In the genomic region with DNA sequence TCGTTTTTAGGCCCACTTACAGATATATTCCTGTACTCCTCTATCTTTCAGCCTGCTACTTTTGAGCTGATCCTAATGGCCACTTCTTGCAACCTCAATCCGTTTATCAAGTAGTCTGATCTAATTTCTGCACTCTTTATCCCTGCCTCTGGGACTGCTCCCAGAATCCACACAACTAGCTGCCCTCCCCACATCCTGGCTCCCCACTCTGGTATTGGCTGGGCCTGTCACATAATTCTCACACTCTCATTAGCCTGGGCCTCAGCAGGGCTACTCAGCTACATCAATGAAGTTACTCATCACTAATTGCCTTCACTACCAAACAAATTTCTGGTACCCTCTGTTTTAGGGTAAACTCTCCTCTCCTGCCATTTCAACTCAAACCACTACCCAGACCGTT, we compare ENCODE assay signal across 19 mouse cellular contexts. TPM values are rescaled to one million over a fixed set of nuclear protein-coding genes. Genes with fewer than 3 reads are reported as not detected.
A peak's percentile ranks its signal among the peaks of the same experiment; 100 is the strongest.
DNase-seq lines count a peak whose midpoint lies in the region; ATAC-seq and TF ChIP-seq lines count a peak whose summit lies in the region.
"Had no signal": no experiment of that assay in that cellular context is flagged by ENCODE, and none has a peak within 500 bp of the region (broad histone marks: within the 10 kb centered on the region; RNA-seq: fewer than 3 reads in every experiment).

No protein-coding gene starts in this region.

- ATAC-seq in frontal cortex, adult (ENCODE audit: low TSS enrichment) = peak; percentile 70
- ATAC-seq in hindbrain, embryonic 12.5 days (ENCODE audit: low FRiP score) = peak; percentile 72
- peak; percentile 75; the same call in 1 of the 2 replicates for ATAC-seq in midbrain, embryonic 16.5 days
- ATAC-seq in intestine, postnatal 0 days = no peak
- no peak for ATAC-seq in liver, embryonic 12.5 days

- H3K4me1 ChIP-seq in hindbrain, embryonic 12.5 days = peaks cover 13% of the 10 kb centered on the region
- peaks cover 6% of the 10 kb centered on the region; the same call in 1 of the 2 replicates for H3K4me1 ChIP-seq in midbrain, embryonic 16.5 days (ENCODE audit: control insufficient read depth, insufficient read depth, low read length)
- no peaks in the 10 kb centered on the region for H3K4me1 ChIP-seq in intestine, postnatal 0 days (replicated peaks; ENCODE audit: control insufficient read depth, insufficient read depth, low read length)
- no peaks in the 10 kb centered on the region for H3K4me1 ChIP-seq in liver, embryonic 12.5 days
- H3K4me1 ChIP-seq: liver, embryonic 15.5 days; stomach, embryonic 15.5 days had no signal

- no peak overlapping the region for H3K4me3 ChIP-seq in hindbrain, embryonic 12.5 days
- no peak overlapping the region for H3K4me3 ChIP-seq in midbrain, embryonic 16.5 days (ENCODE audit: low read depth, low read length)
- H3K4me3 ChIP-seq in intestine, postnatal 0 days (ENCODE audit: low read depth, low read length) = no peak overlapping the region
- no peak overlapping the region for H3K4me3 ChIP-seq in liver, embryonic 12.5 days
- H3K4me3 ChIP-seq: heart, embryonic 13.5 days; liver, embryonic 15.5 days; stomach, embryonic 15.5 days had no signal

- no peaks in the 10 kb centered on the region for H3K36me3 ChIP-seq in hindbrain, embryonic 12.5 days
- H3K36me3 ChIP-seq in midbrain, embryonic 16.5 days (ENCODE audit: control insufficient read depth, insufficient read depth, low read length) = no peaks in the 10 kb centered on the region
- H3K36me3 ChIP-seq in intestine, postnatal 0 days (ENCODE audit: control insufficient read depth, insufficient read depth) = no peaks in the 10 kb centered on the region
- H3K36me3 ChIP-seq in liver, embryonic 12.5 days = no peaks in the 10 kb centered on the region
- H3K36me3 ChIP-seq: heart, embryonic 13.5 days; liver, embryonic 15.5 days; stomach, embryonic 15.5 days had no signal

- H3K9ac ChIP-seq in hindbrain, embryonic 12.5 days = no peak overlapping the region
- no peak overlapping the region for H3K9ac ChIP-seq in midbrain, embryonic 16.5 days (ENCODE audit: low read depth, low read length)
- H3K9ac ChIP-seq in intestine, postnatal 0 days (ENCODE audit: low read depth, low read length) = no peak overlapping the region
- no peak overlapping the region for H3K9ac ChIP-seq in liver, embryonic 12.5 days
- H3K9ac ChIP-seq: heart, embryonic 13.5 days; liver, embryonic 15.5 days; stomach, embryonic 15.5 days had no signal

- TF ChIP-seq CTCF in intestine, postnatal 0 days (IDR thresholded peaks at IDR 0.05; ENCODE audit: low read depth) = no peak

- H3K9me3 ChIP-seq in hindbrain, embryonic 12.5 days (replicated peaks) = no peaks in the 10 kb centered on the region
- H3K9me3 ChIP-seq in midbrain, embryonic 16.5 days (replicated peaks; ENCODE audit: control insufficient read depth, low read length, poor library complexity, severe bottlenecking) = no peaks in the 10 kb centered on the region
- H3K9me3 ChIP-seq in intestine, postnatal 0 days (ENCODE audit: control insufficient read depth) = no peaks in the 10 kb centered on the region
- no peaks in the 10 kb centered on the region for H3K9me3 ChIP-seq in liver, embryonic 12.5 days (replicated peaks)
- H3K9me3 ChIP-seq: heart, embryonic 13.5 days; liver, embryonic 15.5 days; stomach, embryonic 15.5 days had no signal

- no peak overlapping the region for H3K4me2 ChIP-seq in hindbrain, embryonic 12.5 days (replicated peaks)
- no peak overlapping the region for H3K4me2 ChIP-seq in midbrain, embryonic 16.5 days (ENCODE audit: low read length)
- no peak overlapping the region for H3K4me2 ChIP-seq in intestine, postnatal 0 days (replicated peaks; ENCODE audit: low read depth)
- no peak overlapping the region for H3K4me2 ChIP-seq in liver, embryonic 12.5 days
- H3K4me2 ChIP-seq: heart, embryonic 13.5 days; liver, embryonic 15.5 days; stomach, embryonic 15.5 days had no signal

- H3K27ac ChIP-seq in hindbrain, embryonic 12.5 days = 0 out of 2 replicates have a peak overlapping the region, but pooled peaks have one; percentile 36
- H3K27ac ChIP-seq in midbrain, embryonic 16.5 days (ENCODE audit: low read length) = no peak overlapping the region
- H3K27ac ChIP-seq in intestine, postnatal 0 days (ENCODE audit: low read depth, low read length) = no peak overlapping the region
- no peak overlapping the region for H3K27ac ChIP-seq in liver, embryonic 12.5 days
- H3K27ac ChIP-seq: heart, embryonic 13.5 days; liver, embryonic 15.5 days; stomach, embryonic 15.5 days had no signal

- no peaks in the 10 kb centered on the region for H3K27me3 ChIP-seq in hindbrain, embryonic 12.5 days
- H3K27me3 ChIP-seq in midbrain, embryonic 16.5 days (ENCODE audit: control insufficient read depth, insufficient read depth, low read depth, low read length) = no peaks in the 10 kb centered on the region
- H3K27me3 ChIP-seq in intestine, postnatal 0 days (replicated peaks; ENCODE audit: control insufficient read depth, insufficient read depth, low read length) = no peaks in the 10 kb centered on the region
- H3K27me3 ChIP-seq in liver, embryonic 12.5 days (replicated peaks) = no peaks in the 10 kb centered on the region
- H3K27me3 ChIP-seq: liver, embryonic 15.5 days; stomach, embryonic 15.5 days had no signal

- WGBS in hindbrain, embryonic 12.5 days = 56% methylated on average over 3 of the region's 3 CpGs
- 33% methylated on average over 3 of the region's 3 CpGs for WGBS in midbrain, embryonic 16.5 days
- 54% methylated on average over 3 of the region's 3 CpGs for WGBS in intestine, postnatal 0 days
- WGBS in liver, embryonic 12.5 days (ENCODE audit: insufficient replicate concordance) = 29% methylated on average over 3 of the region's 3 CpGs

- DNase-seq in frontal cortex, postnatal 14 days (ENCODE audit: low spot score in 2 of 2) = no peak
- DNase-seq in Muller cell, postnatal 12 days (ENCODE audit: inconsistent ontology term) = peak; percentile 75
- DNase-seq in gastrocnemius, adult 18-20 months (ENCODE audit: low spot score) = no peak
- DNase-seq: adrenal gland, adult 2 months; cerebellum, adult 8-10 months; gastrocnemius, postnatal 14 days; lung, postnatal 4 days; thymus, postnatal 36 days had no signal

RNA-seq across cellular contexts. Expression of a gene that starts 32.4 kb away (rescaled TPM):
- not detected in 2 replicates for polyA plus RNA-seq in hindbrain, embryonic 12.5 days (2016; fragmentation: Nextera tagmentation; extraction: Ambion mirVana)
- not detected in 2 replicates for polyA plus RNA-seq in midbrain, embryonic 16.5 days (2015; fragmentation: Nextera tagmentation; extraction: Ambion mirVana)
- total RNA-seq in gastrocnemius, adult 18-20 months (2021) = not detected
- polyA plus RNA-seq in intestine, postnatal 0 days (2015; fragmentation: Nextera tagmentation; extraction: Ambion mirVana) = not detected in 2 replicates
- not detected in 2 replicates for polyA plus RNA-seq in liver, embryonic 12.5 days (2016; fragmentation: Nextera tagmentation; extraction: Ambion mirVana)
- total RNA-seq: adrenal gland, adult 2 months; layer of hippocampus, postnatal 36 days had no signal
- polyA plus RNA-seq: adrenal gland, adult 2 months; heart, embryonic 13.5 days; kidney, embryonic 16.5 days; limb, embryonic 11.5 days; liver, embryonic 15.5 days; stomach, embryonic 15.5 days had no signal

RNA-seq across cellular contexts. Expression of a gene that starts 49.5 kb away (rescaled TPM):
- polyA plus RNA-seq in hindbrain, embryonic 12.5 days (2016; fragmentation: Nextera tagmentation; extraction: Ambion mirVana) = 0.57 and 0.67 TPM in 2 replicates
- polyA plus RNA-seq in midbrain, embryonic 16.5 days (2015; fragmentation: Nextera tagmentation; extraction: Ambion mirVana) = 1.6 TPM in 2 replicates
- 1 to 10 TPM; 1.6 to 1.7 TPM for total RNA-seq in gastrocnemius, adult 18-20 months (2021)
- polyA plus RNA-seq in intestine, postnatal 0 days (2015; fragmentation: Nextera tagmentation; extraction: Ambion mirVana) = 0.05 and 0.07 TPM in 2 replicates
- 0.05 TPM in 1 of 2 replicates, not detected in the other for polyA plus RNA-seq in liver, embryonic 12.5 days (2016; fragmentation: Nextera tagmentation; extraction: Ambion mirVana)
- polyA plus RNA-seq: limb, embryonic 11.5 days had no signal

Comparison
In these comparisons a context has a peak if more than half of its experiments do, and no peak if none do; other contexts are left out.
1. ATAC-seq: peak in frontal cortex, adult (single experiment), hindbrain, embryonic 12.5 days (single experiment) and midbrain, embryonic 16.5 days (single experiment); none in intestine, postnatal 0 days (single experiment) and liver, embryonic 12.5 days (single experiment).